In genomic region chr6:116628095-116628494, GRCm38 (mm10) we compare ENCODE assay signal across 10 mouse cellular contexts. TPM values are rescaled to one million over a fixed set of nuclear protein-coding genes. Genes with fewer than 3 reads are reported as not detected.
DNase-seq lines count a peak whose midpoint lies in the region; ATAC-seq and TF ChIP-seq lines count a peak whose summit lies in the region.
"Had no signal": no experiment of that assay in that cellular context is flagged by ENCODE, and none has a peak within 500 bp of the region (broad histone marks: within the 10 kb centered on the region; RNA-seq: fewer than 3 reads in every experiment).

No protein-coding gene starts in this region.

- 13% methylated on average over 9 of the region's 9 CpGs for WGBS in embryonic facial prominence, embryonic 14.5 days
- 10% methylated on average over 9 of the region's 9 CpGs for WGBS in intestine, embryonic 15.5 days
- 20% methylated on average over 9 of the region's 9 CpGs for WGBS in neural tube, embryonic 12.5 days

- TF ChIP-seq CTCF in layer of hippocampus, adult 2 months (conservative IDR thresholded peaks at IDR 0.05), result no peak

- H3K9ac ChIP-seq in embryonic facial prominence, embryonic 14.5 days (ENCODE audit: low read depth, low read length), result peak overlapping the region; percentile 98
- H3K9ac ChIP-seq in intestine, embryonic 15.5 days, result peak overlapping the region; percentile 90
- H3K9ac ChIP-seq in neural tube, embryonic 12.5 days, result peak overlapping the region; percentile 97

- peak overlapping the region; percentile 95 for H3K27ac ChIP-seq in layer of hippocampus, adult 2 months
- peak overlapping the region; percentile 91 for H3K27ac ChIP-seq in embryonic facial prominence, embryonic 14.5 days (replicated peaks; ENCODE audit: low read depth, low read length)
- no peak overlapping the region; the same call in 1 of the 2 replicates for H3K27ac ChIP-seq in intestine, embryonic 15.5 days
- 0 out of 2 replicates have a peak overlapping the region, but pooled peaks have one; percentile 81 for H3K27ac ChIP-seq in neural tube, embryonic 12.5 days

- peak overlapping the region; percentile 84 for H3K4me3 ChIP-seq in layer of hippocampus, adult 2 months
- peak overlapping the region; percentile 87 for H3K4me3 ChIP-seq in embryonic facial prominence, embryonic 14.5 days (ENCODE audit: low read depth, low read length)
- H3K4me3 ChIP-seq in intestine, embryonic 15.5 days (replicated peaks), result peak overlapping the region; percentile 77
- H3K4me3 ChIP-seq in neural tube, embryonic 12.5 days, result peak overlapping the region; percentile 85

- DNase-seq in layer of hippocampus, adult 2 months (ENCODE audit: low spot score in 2 of 2), result no peak
- DNase-seq in layer of hippocampus, postnatal 14 days (ENCODE audit: low spot score in 2 of 2), result no peak
- no peak for DNase-seq in embryonic facial prominence, embryonic 14.5 days (ENCODE audit: low spot score)
- DNase-seq in gastrocnemius, postnatal 14 days, result no peak
- DNase-seq in thymus, postnatal 4 days, result no peak

- H3K4me2 ChIP-seq in embryonic facial prominence, embryonic 14.5 days (ENCODE audit: low read depth, low read length), result peak overlapping the region; percentile 65
- peak overlapping the region; percentile 62 for H3K4me2 ChIP-seq in intestine, embryonic 15.5 days (replicated peaks)
- peak overlapping the region; percentile 69 for H3K4me2 ChIP-seq in neural tube, embryonic 12.5 days (replicated peaks)

- ATAC-seq in embryonic facial prominence, embryonic 14.5 days (ENCODE audit: low read depth), result no peak
- ATAC-seq in intestine, embryonic 15.5 days, result peak; percentile 18; the same call in 1 of the 2 replicates
- no peak for ATAC-seq in neural tube, embryonic 12.5 days (ENCODE audit: low FRiP score, low read depth)
- ATAC-seq in monocyte, adult 5-6 weeks (replicated peaks; ENCODE audit: insufficient number of reproducible peaks, low FRiP score, low TSS enrichment, poor library complexity, severe bottlenecking), result no peak

- intact Hi-C loops in gastrocnemius, postnatal 14 days (cut with DNase I; ENCODE audit: low total_unique reads), result no loop called here

- peaks cover 17% of the 10 kb centered on the region for H3K36me3 ChIP-seq in embryonic facial prominence, embryonic 14.5 days (ENCODE audit: control insufficient read depth, insufficient read depth, low read length)
- H3K36me3 ChIP-seq in intestine, embryonic 15.5 days, result peaks cover 6% of the 10 kb centered on the region; the same call in 1 of the 2 replicates
- peaks cover 20% of the 10 kb centered on the region for H3K36me3 ChIP-seq in neural tube, embryonic 12.5 days

- H3K4me1 ChIP-seq in embryonic facial prominence, embryonic 14.5 days (ENCODE audit: control insufficient read depth, insufficient read depth, low read length), result 0 out of 2 replicates have a peak, but pooled peaks cover 3% of the 10 kb centered on the region
- no peaks in the 10 kb centered on the region for H3K4me1 ChIP-seq in intestine, embryonic 15.5 days (replicated peaks)
- H3K4me1 ChIP-seq in neural tube, embryonic 12.5 days, result peaks cover 6% of the 10 kb centered on the region; the same call in 1 of the 2 replicates

- no peaks in the 10 kb centered on the region for H3K27me3 ChIP-seq in embryonic facial prominence, embryonic 14.5 days (replicated peaks; ENCODE audit: control insufficient read depth, insufficient read depth, low read length)
- no peaks in the 10 kb centered on the region for H3K27me3 ChIP-seq in intestine, embryonic 15.5 days (replicated peaks)
- H3K27me3 ChIP-seq in neural tube, embryonic 12.5 days (replicated peaks), result no peaks in the 10 kb centered on the region

- H3K9me3 ChIP-seq in embryonic facial prominence, embryonic 14.5 days (ENCODE audit: control insufficient read depth, low read length), result no peaks in the 10 kb centered on the region
- no peaks in the 10 kb centered on the region for H3K9me3 ChIP-seq in intestine, embryonic 15.5 days
- H3K9me3 ChIP-seq in neural tube, embryonic 12.5 days, result no peaks in the 10 kb centered on the region

RNA-seq across cellular contexts. Expression of gene Zfp422, which starts 0.7 kb away (rescaled TPM):
- 10 to 100 TPM; 21.2 to 22.1 TPM for total RNA-seq in layer of hippocampus, adult 2 months (2021)
- 10 to 100 TPM; 23.7 to 26.9 TPM for total RNA-seq in layer of hippocampus, postnatal 14 days (2021)
- 131 and 154 TPM in 2 replicates for polyA plus RNA-seq in embryonic facial prominence, embryonic 14.5 days (2014; fragmentation: Nextera tagmentation; extraction: Ambion mirVana)
- 111 and 126 TPM in 2 replicates for polyA plus RNA-seq in intestine, embryonic 15.5 days (2015; fragmentation: Nextera tagmentation; extraction: Ambion mirVana)
- polyA plus RNA-seq in neural tube, embryonic 12.5 days (2016; fragmentation: Nextera tagmentation; extraction: Ambion mirVana), result 236 and 240 TPM in 2 replicates
- 10.3 to 14.1 TPM (median 11.5 TPM) in 3 replicates for total RNA-seq in monocyte, adult 5-6 weeks (2017)
- total RNA-seq in gastrocnemius, postnatal 14 days (2021), result 10 to 100 TPM; 12.6 to 14.8 TPM

RNA-seq across cellular contexts. Expression of gene Depp1, which starts 22.3 kb away (rescaled TPM):
- total RNA-seq in layer of hippocampus, adult 2 months (2021), result 1 to 10 TPM in 1 of 2 experiments, under 1 TPM in 1; 0.54 to 1.4 TPM
- 1 to 10 TPM; 2.5 to 4.7 TPM for total RNA-seq in layer of hippocampus, postnatal 14 days (2021)
- 23.7 and 27.1 TPM in 2 replicates for polyA plus RNA-seq in embryonic facial prominence, embryonic 14.5 days (2014; fragmentation: Nextera tagmentation; extraction: Ambion mirVana)
- 25.6 and 28.0 TPM in 2 replicates for polyA plus RNA-seq in intestine, embryonic 15.5 days (2015; fragmentation: Nextera tagmentation; extraction: Ambion mirVana)
- 12.3 and 14.6 TPM in 2 replicates for polyA plus RNA-seq in neural tube, embryonic 12.5 days (2016; fragmentation: Nextera tagmentation; extraction: Ambion mirVana)
- total RNA-seq in monocyte, adult 5-6 weeks (2017), result 0.38 TPM in 1 of 3 replicates, not detected in the others
- total RNA-seq in gastrocnemius, postnatal 14 days (2021), result 10 to 100 TPM in 1 of 2 experiments, 1 to 10 TPM in 1; 7.4 to 43.8 TPM
- total RNA-seq: neutrophil, adult 5-6 weeks had no signal

RNA-seq across cellular contexts. Expression of gene Olfr215, which starts 44.1 kb away (rescaled TPM):
- not detected for total RNA-seq in layer of hippocampus, adult 2 months (2021)
- not detected for total RNA-seq in layer of hippocampus, postnatal 14 days (2021)
- polyA plus RNA-seq in embryonic facial prominence, embryonic 14.5 days (2014; fragmentation: Nextera tagmentation; extraction: Ambion mirVana), result not detected in 2 replicates
- not detected in 2 replicates for polyA plus RNA-seq in intestine, embryonic 15.5 days (2015; fragmentation: Nextera tagmentation; extraction: Ambion mirVana)
- polyA plus RNA-seq in neural tube, embryonic 12.5 days (2016; fragmentation: Nextera tagmentation; extraction: Ambion mirVana), result not detected in 2 replicates
- total RNA-seq in monocyte, adult 5-6 weeks (2017), result not detected in 3 replicates
- total RNA-seq in gastrocnemius, postnatal 14 days (2021), result not detected
- total RNA-seq: gastrocnemius, adult 18-20 months; neutrophil, adult 5-6 weeks had no signal

RNA-seq across cellular contexts. Expression of gene Rassf4, which starts 45.7 kb away (rescaled TPM):
- total RNA-seq in layer of hippocampus, adult 2 months (2021), result 1 to 10 TPM; 3.8 to 6.0 TPM
- total RNA-seq in layer of hippocampus, postnatal 14 days (2021), result 1 to 10 TPM; 3.8 to 4.6 TPM
- 17.5 and 17.9 TPM in 2 replicates for polyA plus RNA-seq in embryonic facial prominence, embryonic 14.5 days (2014; fragmentation: Nextera tagmentation; extraction: Ambion mirVana)
- polyA plus RNA-seq in intestine, embryonic 15.5 days (2015; fragmentation: Nextera tagmentation; extraction: Ambion mirVana), result 9.9 and 11.3 TPM in 2 replicates
- 34.1 and 38.3 TPM in 2 replicates for polyA plus RNA-seq in neural tube, embryonic 12.5 days (2016; fragmentation: Nextera tagmentation; extraction: Ambion mirVana)
- total RNA-seq in monocyte, adult 5-6 weeks (2017), result 124 to 138 TPM (median 133 TPM) in 3 replicates
- 1 to 10 TPM; 5.1 to 5.2 TPM for total RNA-seq in gastrocnemius, postnatal 14 days (2021)
